In the genomic region with DNA sequence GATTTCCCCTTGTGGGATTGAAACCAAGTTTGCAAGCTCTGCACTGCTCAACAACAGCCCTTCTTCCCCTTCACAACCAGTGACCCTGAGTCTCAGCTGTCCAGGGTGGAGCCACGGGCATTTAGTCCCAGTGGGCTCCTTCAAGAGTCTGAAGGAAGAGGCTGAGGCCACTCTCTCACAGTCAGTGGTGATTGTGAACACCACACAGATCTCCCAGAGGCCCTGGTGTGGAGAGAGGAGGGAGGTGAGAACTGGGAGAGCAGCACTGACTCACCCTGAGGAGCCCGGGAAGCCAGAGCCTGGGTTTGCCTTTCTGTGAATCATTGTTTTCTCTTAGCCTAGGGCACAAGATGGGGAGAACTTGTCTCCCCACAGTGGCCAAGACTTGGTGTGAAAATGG, we compare ENCODE assay signal across 8 mouse cellular contexts. TPM values are rescaled to one million over a fixed set of nuclear protein-coding genes. Genes with fewer than 3 reads are reported as not detected.
A peak's percentile ranks its signal among the peaks of the same experiment; 100 is the strongest.
DNase-seq lines count a peak whose midpoint lies in the region; ATAC-seq and TF ChIP-seq lines count a peak whose summit lies in the region.

No protein-coding gene starts in this region.

- no peak for TF ChIP-seq CTCF in Patski (IDR thresholded peaks at IDR 0.05)

- ATAC-seq in kidney, embryonic 14.5 days (ENCODE audit: low FRiP score, low TSS enrichment), result no peak
- peak; percentile 68 for ATAC-seq in Patski
- ATAC-seq in limb, embryonic 15.5 days (ENCODE audit: insufficient number of reproducible peaks, low FRiP score, low TSS enrichment, low read depth), result no peak

- DNase-seq in kidney, adult 8-10 months, result no peak
- DNase-seq in Patski (ENCODE audit: low read depth, low spot score), result no peak
- peak; percentile 55 for DNase-seq in heart, adult 8-10 months (ENCODE audit: low spot score)
- no peak for DNase-seq in T-cell, adult 2 months (ENCODE audit: low spot score)
- no peak for DNase-seq in testis, postnatal 14 days (ENCODE audit: low spot score)
- DNase-seq in cerebellum, postnatal 4 days (ENCODE audit: low spot score in 2 of 2), result no peak

- peak overlapping the region; percentile 86; the same call in 1 of the 2 replicates for H3K9ac ChIP-seq in kidney, embryonic 14.5 days (ENCODE audit: low read depth, low read length)
- no peak overlapping the region for H3K9ac ChIP-seq in limb, embryonic 15.5 days

- no peaks in the 10 kb centered on the region for H3K27me3 ChIP-seq in kidney, embryonic 14.5 days (ENCODE audit: control insufficient read depth, insufficient read depth, low read length)
- H3K27me3 ChIP-seq in Patski, result no peaks in the 10 kb centered on the region
- H3K27me3 ChIP-seq in limb, embryonic 15.5 days, result no peaks in the 10 kb centered on the region

- H3K9me3 ChIP-seq in kidney, embryonic 14.5 days (ENCODE audit: control insufficient read depth, low read length), result no peaks in the 10 kb centered on the region
- H3K9me3 ChIP-seq in limb, embryonic 15.5 days, result no peaks in the 10 kb centered on the region

- no peak overlapping the region for H3K4me3 ChIP-seq in kidney, embryonic 14.5 days (ENCODE audit: low read length)
- 0 out of 2 replicates have a peak overlapping the region, but pooled peaks have one; percentile 83 for H3K4me3 ChIP-seq in limb, embryonic 15.5 days

- peak overlapping the region; percentile 97 for H3K27ac ChIP-seq in kidney, embryonic 14.5 days (ENCODE audit: low read depth, low read length)
- H3K27ac ChIP-seq in limb, embryonic 15.5 days, result peak overlapping the region; percentile 97

- POLR2A ChIA-PET in Patski (lab: Charles Lee), result interaction anchor here (3.1 to 6.0 kb wide), 2 partner anchors 10 to 19 kb away, joined by 10 to 64 read pairs; no protein-coding TSS in a partner anchor

- CTCF ChIA-PET in Patski (lab: Charles Lee), result interaction anchor here (1.3 to 6.9 kb wide), 6 partner anchors 7 to 63 kb away, joined by 3 to 48 read pairs (median 12); no protein-coding TSS in a partner anchor

- H3K4me1 ChIP-seq in kidney, embryonic 14.5 days (ENCODE audit: control insufficient read depth, insufficient read depth, low read length), result peaks cover 42% of the 10 kb centered on the region
- H3K4me1 ChIP-seq in limb, embryonic 15.5 days, result peaks cover 51% of the 10 kb centered on the region

- 27% methylated on average over 2 of the region's 2 CpGs for WGBS in kidney, embryonic 14.5 days
- 47% methylated on average over 2 of the region's 2 CpGs for WGBS in limb, embryonic 15.5 days

- peaks cover 17% of the 10 kb centered on the region for H3K36me3 ChIP-seq in kidney, embryonic 14.5 days (ENCODE audit: control insufficient read depth, insufficient read depth, low read length)
- H3K36me3 ChIP-seq in limb, embryonic 15.5 days, result peaks cover 17% of the 10 kb centered on the region

- H3K4me2 ChIP-seq in kidney, embryonic 14.5 days (replicated peaks; ENCODE audit: low read depth, low read length), result peak overlapping the region; percentile 95
- H3K4me2 ChIP-seq in limb, embryonic 15.5 days, result 0 out of 2 replicates have a peak overlapping the region, but pooled peaks have one; percentile 4

- in situ Hi-C loops in Patski (cut with MboI; ENCODE audit: low pct_unique_long_range_greater_than_20kb), result no loop called here

RNA-seq across cellular contexts. Expression of a gene that starts 19.2 kb away (rescaled TPM):
- polyA plus RNA-seq in kidney, embryonic 14.5 days (2014; fragmentation: Nextera tagmentation; extraction: Ambion mirVana), result 110 and 127 TPM in 2 replicates
- polyA plus RNA-seq in Patski (2021), result 175 TPM
- 10 to 100 TPM; 38.8 to 45.9 (median 41.4) TPM for total RNA-seq in heart, adult 8-10 months (2022)
- 84.9 and 97.3 TPM in 2 replicates for polyA plus RNA-seq in limb, embryonic 15.5 days (2015; fragmentation: Nextera tagmentation; extraction: Ambion mirVana)

RNA-seq across cellular contexts. Expression of a gene that starts 28.0 kb away (rescaled TPM):
- not detected in 2 replicates for polyA plus RNA-seq in kidney, embryonic 14.5 days (2014; fragmentation: Nextera tagmentation; extraction: Ambion mirVana)
- polyA plus RNA-seq in Patski (2021), result not detected
- under 1 TPM in 1 of 4 experiments, not detected in 3; 0.23 TPM for total RNA-seq in heart, adult 8-10 months (2022)
- 0.19 TPM in 1 of 2 replicates, not detected in the other for polyA plus RNA-seq in limb, embryonic 15.5 days (2015; fragmentation: Nextera tagmentation; extraction: Ambion mirVana)

RNA-seq across cellular contexts. Expression of a gene that starts 49.3 kb away (rescaled TPM):
- 260 and 303 TPM in 2 replicates for polyA plus RNA-seq in kidney, embryonic 14.5 days (2014; fragmentation: Nextera tagmentation; extraction: Ambion mirVana)
- polyA plus RNA-seq in Patski (2021), result 410 TPM
- 10 to 100 TPM; 60.4 to 67.0 (median 64.4) TPM for total RNA-seq in heart, adult 8-10 months (2022)
- polyA plus RNA-seq in limb, embryonic 15.5 days (2015; fragmentation: Nextera tagmentation; extraction: Ambion mirVana), result 347 and 365 TPM in 2 replicates
